Mouse (Mus musculus): Measurements from ENCODE around the gene Ppp1r13b. TPM values are rescaled to one million over a fixed set of nuclear protein-coding genes. Genes with fewer than 3 reads are reported as not detected.

Gene Ppp1r13b
- total and polyA plus RNA-seq, 3 experiments = 0.42 to 2.0 (median 0.64) TPM

GRCm38 (mm10) chr12:111928411-111928966 is 20.6 kb upstream of the Ppp1r13b start:
- DNase-seq (ENCODE audit: extremely low read depth) = no peak
- no peak for TF ChIP-seq MXI1 (IDR thresholded peaks at IDR 0.05; ENCODE audit: low read depth, low read length)
- TF ChIP-seq MAFK (IDR thresholded peaks at IDR 0.05; ENCODE audit: insufficient replicate concordance, low read length) = no peak
- TF ChIP-seq CHD1 (IDR thresholded peaks at IDR 0.05; ENCODE audit: low read depth, low read length) = no peak
- TF ChIP-seq POLR2A (IDR thresholded peaks at IDR 0.05; ENCODE audit: low read depth, low read length) = no peak
- no peak for TF ChIP-seq ELF1 (IDR thresholded peaks at IDR 0.05; ENCODE audit: low read depth, low read length)
- TF ChIP-seq ZNF384 (IDR thresholded peaks at IDR 0.05; ENCODE audit: low read depth, low read length) = no peak
- TF ChIP-seq NRF1 (IDR thresholded peaks at IDR 0.05; ENCODE audit: low read depth, low read length) = no peak
- TF ChIP-seq ZMIZ1 (IDR thresholded peaks at IDR 0.05; ENCODE audit: low read depth, low read length) = no peak
- TF ChIP-seq ETS1 (conservative IDR thresholded peaks at IDR 0.05; ENCODE audit: low read depth, low read length) = no peak
- TF ChIP-seq TCF12 (IDR thresholded peaks at IDR 0.05; ENCODE audit: low read depth, low read length) = no peak; the same call in 1 of the 2 replicates
- no peak for TF ChIP-seq UBTF (IDR thresholded peaks at IDR 0.05; ENCODE audit: low read depth, low read length)
- no peak for TF ChIP-seq CTCF (conservative IDR thresholded peaks at IDR 0.05 in 1 of 2, IDR thresholded peaks at IDR 0.05 in 1 of 2; ENCODE audit: low read depth in 2 of 2, low read length in 2 of 2)
- TF ChIP-seq USF2 (conservative IDR thresholded peaks at IDR 0.05; ENCODE audit: low read depth, low read length) = no peak
- no peak for TF ChIP-seq KAT2A (IDR thresholded peaks at IDR 0.05; ENCODE audit: insufficient replicate concordance, low read length)
- no peak for TF ChIP-seq PAX5 (IDR thresholded peaks at IDR 0.05; ENCODE audit: low read length)
- Histone ChIP-seq H3K9me3 (replicated peaks; ENCODE audit: low read length) (no peaks in the 10 kb centered on the region), H3K4me2 (ENCODE audit: insufficient read depth, low read depth, poor library complexity, severe bottlenecking) (no peak overlapping the region), H3K27ac (ENCODE audit: insufficient read depth, low read depth) (no peak overlapping the region), H3K36me3 (replicated peaks in 1 of 2; ENCODE audit: control insufficient read depth in 1 of 2, insufficient read depth in 1 of 2, low read length in 1 of 2) (no peaks in the 10 kb centered on the region), H3K27me3 (replicated peaks) (peaks cover 4% of the 10 kb centered on the region), H3K4me3 (replicated peaks in 1 of 3; ENCODE audit: low read depth in 2 of 3, low read length in 2 of 3, poor library complexity in 1 of 3) (no peak overlapping the region), H3K79me2 (replicated peaks; ENCODE audit: control insufficient read depth, extremely low read depth, insufficient read depth, poor library complexity, severe bottlenecking) (no peaks in the 10 kb centered on the region), H3K4me1 (ENCODE audit: control insufficient read depth in 1 of 2, insufficient read depth in 2 of 2) (peaks cover 27 to 41% of the 10 kb centered on the region in 2 experiments), H3K9ac (ENCODE audit: insufficient read depth, low read depth) (no peak overlapping the region)
- in situ Hi-C loops (cut with MboI; ENCODE audit: low pct_ligation_motif_present, low pct_unique_long_range_greater_than_20kb, low sequenced_read_pairs) (no loop called here), dilution Hi-C loops (cut with MboI; ENCODE audit: extremely low pct_ligation_motif_present, extremely low pct_unique_long_range_greater_than_20kb, low sequenced_read_pairs) (no loop called here)

- peaks cover 4% of the 10 kb centered on the region for H3K27me3 ChIP-seq (replicated peaks)
- no peak for DNase-seq (ENCODE audit: extremely low read depth)
- dilution Hi-C loops (cut with MboI; ENCODE audit: extremely low pct_ligation_motif_present, extremely low pct_unique_long_range_greater_than_20kb, low sequenced_read_pairs) (no loop called here), in situ Hi-C loops (cut with MboI; ENCODE audit: low pct_ligation_motif_present, low pct_unique_long_range_greater_than_20kb, low sequenced_read_pairs) (no loop called here)
- H3K4me3 ChIP-seq (replicated peaks in 1 of 3; ENCODE audit: low read depth in 2 of 3, low read length in 2 of 3, poor library complexity in 1 of 3) = no peak overlapping the region
- H3K4me2 ChIP-seq (ENCODE audit: insufficient read depth, low read depth, poor library complexity, severe bottlenecking) = no peak overlapping the region
- no peaks in the 10 kb centered on the region for H3K79me2 ChIP-seq (replicated peaks; ENCODE audit: control insufficient read depth, extremely low read depth, insufficient read depth, poor library complexity, severe bottlenecking)
- no peak overlapping the region for H3K9ac ChIP-seq (ENCODE audit: insufficient read depth, low read depth)
- H3K27ac ChIP-seq (ENCODE audit: insufficient read depth, low read depth) = no peak overlapping the region
- peaks cover 17 to 30% of the 10 kb centered on the region in 2 experiments for H3K4me1 ChIP-seq (ENCODE audit: control insufficient read depth in 1 of 2, insufficient read depth in 2 of 2)
- no peaks in the 10 kb centered on the region for H3K36me3 ChIP-seq (replicated peaks in 1 of 2; ENCODE audit: control insufficient read depth in 1 of 2, insufficient read depth in 1 of 2, low read length in 1 of 2)
- no peaks in the 10 kb centered on the region for H3K9me3 ChIP-seq (replicated peaks; ENCODE audit: low read length)
- no peak for TF ChIP-seq RAD21 (IDR thresholded peaks at IDR 0.05; ENCODE audit: low read depth, low read length)
- no peak for TF ChIP-seq ZNF384 (IDR thresholded peaks at IDR 0.05; ENCODE audit: low read depth, low read length)
- TF ChIP-seq SIN3A (IDR thresholded peaks at IDR 0.05; ENCODE audit: low read length) = no peak
- TF ChIP-seq CHD1 (IDR thresholded peaks at IDR 0.05; ENCODE audit: low read depth, low read length) = no peak
- no peak for TF ChIP-seq MXI1 (IDR thresholded peaks at IDR 0.05; ENCODE audit: low read depth, low read length)
- TF ChIP-seq KAT2A (IDR thresholded peaks at IDR 0.05; ENCODE audit: insufficient replicate concordance, low read length) = no peak
- TF ChIP-seq USF1 (IDR thresholded peaks at IDR 0.05; ENCODE audit: low read depth, low read length) = no peak
- TF ChIP-seq MAX (IDR thresholded peaks at IDR 0.05; ENCODE audit: low read length) = no peak
- TF ChIP-seq POLR2A (IDR thresholded peaks at IDR 0.05; ENCODE audit: low read depth, low read length) = no peak
- no peak for TF ChIP-seq ZC3H11A (IDR thresholded peaks at IDR 0.05; ENCODE audit: low read depth, low read length)
- no peak for TF ChIP-seq BHLHE40 (IDR thresholded peaks at IDR 0.05; ENCODE audit: low read depth, low read length)
- no peak for TF ChIP-seq MEF2A (IDR thresholded peaks at IDR 0.05; ENCODE audit: borderline replicate concordance, low read depth, low read length)
Measured at GRCm38 (mm10) chr12:111927338-111927737, 19.4 kb upstream of the Ppp1r13b start.

Data from CH12.LX (cell line).